ENCODE assay signal across 16 mouse cellular contexts in genomic region chr16:3742466-3742865, GRCm38 (mm10). TPM values are rescaled to one million over a fixed set of nuclear protein-coding genes. Genes with fewer than 3 reads are reported as not detected.
DNase-seq lines count a peak whose midpoint lies in the region; ATAC-seq and TF ChIP-seq lines count a peak whose summit lies in the region.
"Had no signal": no experiment of that assay in that cellular context is flagged by ENCODE, and none has a peak within 500 bp of the region (broad histone marks: within the 10 kb centered on the region; RNA-seq: fewer than 3 reads in every experiment).

No protein-coding gene starts in this region.

- ATAC-seq in heart, embryonic 14.5 days (ENCODE audit: insufficient number of reproducible peaks, insufficient read depth, low FRiP score, low read depth), result no peak
- ATAC-seq in lung, embryonic 14.5 days (ENCODE audit: insufficient read depth), result no peak
- no peak for ATAC-seq in hindbrain, postnatal 0 days

- no peak overlapping the region for H3K4me3 ChIP-seq in heart, embryonic 14.5 days (ENCODE audit: control insufficient read depth in 1 of 2, insufficient read depth in 1 of 2, low read depth in 1 of 2, low read length in 2 of 2)
- 0 out of 2 replicates have a peak overlapping the region, but pooled peaks have one; percentile 88 for H3K4me3 ChIP-seq in lung, embryonic 14.5 days (ENCODE audit: low read depth, low read length)
- no peak overlapping the region for H3K4me3 ChIP-seq in hindbrain, postnatal 0 days (ENCODE audit: low read length)

- no peak overlapping the region for H3K9ac ChIP-seq in heart, embryonic 14.5 days (ENCODE audit: low read length)
- no peak overlapping the region for H3K9ac ChIP-seq in lung, embryonic 14.5 days
- H3K9ac ChIP-seq in hindbrain, postnatal 0 days (replicated peaks; ENCODE audit: low read length), result no peak overlapping the region

- H3K27me3 ChIP-seq in heart, embryonic 14.5 days (ENCODE audit: control insufficient read depth, insufficient read depth, low read length), result 0 out of 2 replicates have a peak, but pooled peaks cover 4% of the 10 kb centered on the region
- H3K27me3 ChIP-seq in lung, embryonic 14.5 days (ENCODE audit: insufficient read depth, low read length), result no peaks in the 10 kb centered on the region
- no peaks in the 10 kb centered on the region for H3K27me3 ChIP-seq in hindbrain, postnatal 0 days (ENCODE audit: insufficient read depth, low read length)
- H3K27me3 ChIP-seq: embryonic facial prominence, embryonic 15.5 days had no signal

- 0 out of 2 replicates have a peak overlapping the region, but pooled peaks have one; percentile 96 for H3K4me2 ChIP-seq in heart, embryonic 14.5 days (ENCODE audit: low read length)
- no peak overlapping the region for H3K4me2 ChIP-seq in lung, embryonic 14.5 days
- peak overlapping the region; percentile 96 for H3K4me2 ChIP-seq in hindbrain, postnatal 0 days (ENCODE audit: low read depth, low read length)

- no peak for DNase-seq in heart, adult 9 months (ENCODE audit: low spot score in 2 of 2)
- no peak for DNase-seq in lung, embryonic 14.5 days
- no peak for DNase-seq in lung, postnatal 25 days (ENCODE audit: low spot score)
- DNase-seq in cerebellum, postnatal 14 days, result peak; percentile 4 to 7
- no peak for DNase-seq in hindbrain, postnatal 0 days (ENCODE audit: low spot score)
- no peak for DNase-seq in urinary bladder, postnatal 25 days (ENCODE audit: low spot score)
- DNase-seq: heart, postnatal 36 days; layer of hippocampus, adult 9-11 months; thymus, postnatal 25 days had no signal

- H3K4me1 ChIP-seq in heart, embryonic 14.5 days (ENCODE audit: control insufficient read depth in 2 of 2, insufficient read depth in 2 of 2, low read length in 2 of 2), result peaks cover 10 to 24% of the 10 kb centered on the region in 2 experiments
- H3K4me1 ChIP-seq in lung, embryonic 14.5 days (ENCODE audit: insufficient read depth), result peaks cover 15% of the 10 kb centered on the region
- H3K4me1 ChIP-seq in hindbrain, postnatal 0 days (ENCODE audit: insufficient read depth, low read length), result peaks cover 11% of the 10 kb centered on the region

- H3K27ac ChIP-seq in heart, embryonic 14.5 days (replicated peaks in 1 of 2; ENCODE audit: control insufficient read depth in 1 of 2, insufficient read depth in 1 of 2, low read depth in 2 of 2, low read length in 2 of 2), result no peak overlapping the region
- no peak overlapping the region for H3K27ac ChIP-seq in lung, embryonic 14.5 days (ENCODE audit: low read depth)
- peak overlapping the region; percentile 81; the same call in 1 of the 2 replicates for H3K27ac ChIP-seq in hindbrain, postnatal 0 days

- 89% methylated on average over 6 of the region's 6 CpGs for WGBS in heart, embryonic 14.5 days
- 94% methylated on average over 6 of the region's 6 CpGs for WGBS in lung, embryonic 14.5 days
- WGBS in hindbrain, postnatal 0 days, result 97% methylated on average over 6 of the region's 6 CpGs

- H3K9me3 ChIP-seq in heart, embryonic 14.5 days (ENCODE audit: control insufficient read depth, low read length), result peaks cover 3% of the 10 kb centered on the region; the same call in 1 of the 2 replicates
- H3K9me3 ChIP-seq in lung, embryonic 14.5 days (ENCODE audit: low read depth, low read length), result no peaks in the 10 kb centered on the region
- H3K9me3 ChIP-seq in hindbrain, postnatal 0 days (ENCODE audit: low read length), result no peaks in the 10 kb centered on the region
- H3K9me3 ChIP-seq: heart, embryonic 10.5 days had no signal

- H3K36me3 ChIP-seq in heart, embryonic 14.5 days (ENCODE audit: control insufficient read depth, insufficient read depth, low read length), result peaks cover 19% of the 10 kb centered on the region
- H3K36me3 ChIP-seq in lung, embryonic 14.5 days (ENCODE audit: insufficient read depth), result peaks cover 19% of the 10 kb centered on the region
- peaks cover 9% of the 10 kb centered on the region; the same call in 1 of the 2 replicates for H3K36me3 ChIP-seq in hindbrain, postnatal 0 days (ENCODE audit: insufficient read depth, low read length)

- TF ChIP-seq CTCF in lung, embryonic 14.5 days (IDR thresholded peaks at IDR 0.05; ENCODE audit: low read depth), result no peak
- TF ChIP-seq CTCF in hindbrain, postnatal 0 days (IDR thresholded peaks at IDR 0.05; ENCODE audit: low read depth), result no peak

RNA-seq across cellular contexts. Expression of gene Zfp263, which starts 1.4 kb away (rescaled TPM):
- 18.2 and 21.9 TPM in 2 replicates for polyA plus RNA-seq in heart, embryonic 14.5 days (2014; fragmentation: Nextera tagmentation; extraction: Ambion mirVana)
- polyA plus RNA-seq in lung, embryonic 14.5 days (2014; fragmentation: Nextera tagmentation; extraction: Ambion mirVana), result 27.1 and 30.6 TPM in 2 replicates
- total RNA-seq in hindbrain, postnatal 0 days (2014; rRNA removed), result 22.7 and 22.9 TPM in 2 replicates
- polyA plus RNA-seq in hindbrain, postnatal 0 days (2015; fragmentation: Nextera tagmentation; extraction: Ambion mirVana), result 33.1 and 33.5 TPM in 2 replicates

RNA-seq across cellular contexts. Expression of gene Mefv, which starts 24.6 kb away (rescaled TPM):
- polyA plus RNA-seq in heart, embryonic 14.5 days (2014; fragmentation: Nextera tagmentation; extraction: Ambion mirVana), result not detected in 2 replicates
- polyA plus RNA-seq in lung, embryonic 14.5 days (2014; fragmentation: Nextera tagmentation; extraction: Ambion mirVana), result not detected in 2 replicates
- not detected in 2 replicates for total RNA-seq in hindbrain, postnatal 0 days (2014; rRNA removed)
- polyA plus RNA-seq in hindbrain, postnatal 0 days (2015; fragmentation: Nextera tagmentation; extraction: Ambion mirVana), result not detected in 2 replicates
- total RNA-seq: gastrocnemius, adult 8-10 months; heart, postnatal 36 days; left cerebral cortex, postnatal 10 days had no signal
- polyA plus RNA-seq: forebrain, embryonic 14.5 days; heart, embryonic 10.5 days; kidney, postnatal 0 days had no signal

Comparison
In these comparisons a context has a peak if more than half of its experiments do, and no peak if none do; other contexts are left out.
1. DNase-seq: peak in cerebellum, postnatal 14 days (2 of 2); none in heart, adult 9 months (0 of 2), lung, embryonic 14.5 days (single experiment), lung, postnatal 25 days (single experiment), hindbrain, postnatal 0 days (single experiment) and urinary bladder, postnatal 25 days (single experiment).